Mouse (Mus musculus): ENCODE results near the gene Gm9803. TPM values are rescaled to one million over a fixed set of nuclear protein-coding genes. Genes with fewer than 3 reads are reported as not detected.

The Gm9803 gene
- total and polyA plus RNA-seq, 2 experiments from 2014 or later = 20.8 to 49.6 TPM

- no peak overlapping the region for H3K9ac ChIP-seq (replicated peaks; ENCODE audit: low read length, poor library complexity, severe bottlenecking)
- no peak overlapping the region for H3K27ac ChIP-seq (ENCODE audit: low read depth, low read length)
- no peak overlapping the region for H3K4me3 ChIP-seq (ENCODE audit: low read depth, low read length)
- H3K36me3 ChIP-seq (ENCODE audit: insufficient read depth, low read length) = no peaks in the 10 kb centered on the region
- H3K4me2 ChIP-seq (ENCODE audit: low read depth, low read length, poor library complexity, severe bottlenecking) = no peak overlapping the region
- DNase-seq (ENCODE audit: low spot score) (no peak), ATAC-seq (ENCODE audit: low FRiP score) (no peak)
- no peaks in the 10 kb centered on the region for H3K27me3 ChIP-seq (ENCODE audit: insufficient read depth, low read length)
- WGBS = 93% methylated on average over 6 of the region's 6 CpGs
- H3K9me3 ChIP-seq (ENCODE audit: low read length) = no peaks in the 10 kb centered on the region
- peaks cover 4% of the 10 kb centered on the region; the same call in 1 of the 2 replicates for H3K4me1 ChIP-seq (ENCODE audit: insufficient read depth, low read length)
- TF ChIP-seq CTCF (IDR thresholded peaks at IDR 0.05) = no peak
Observed at GRCm38 (mm10) chr10:43485751-43486268, 38.1 kb upstream of the Gm9803 start.

- no peak for ATAC-seq (ENCODE audit: low FRiP score)
- peaks cover 4% of the 10 kb centered on the region; the same call in 1 of the 2 replicates for H3K4me1 ChIP-seq (ENCODE audit: insufficient read depth, low read length)
Observed at GRCm38 (mm10) chr10:43487441-43488010, 36.4 kb upstream of the Gm9803 start.

GRCm38 (mm10) chr10:43488258-43488657, 35.6 kb upstream of the Gm9803 start:
- peaks cover 3% of the 10 kb centered on the region; the same call in 1 of the 2 replicates for H3K4me1 ChIP-seq (ENCODE audit: insufficient read depth, low read length)
- no peaks in the 10 kb centered on the region for H3K9me3 ChIP-seq (ENCODE audit: low read length)
- H3K27ac ChIP-seq (ENCODE audit: low read depth, low read length) = no peak overlapping the region
- ATAC-seq (ENCODE audit: low FRiP score) (no peak), DNase-seq (ENCODE audit: low spot score) (no peak)
- TF ChIP-seq CTCF (IDR thresholded peaks at IDR 0.05) = no peak
- 88% methylated on average over 4 of the region's 4 CpGs for WGBS
- H3K9ac ChIP-seq (replicated peaks; ENCODE audit: low read length, poor library complexity, severe bottlenecking) = no peak overlapping the region
- no peak overlapping the region for H3K4me3 ChIP-seq (ENCODE audit: low read depth, low read length)
- H3K27me3 ChIP-seq (ENCODE audit: insufficient read depth, low read length) = no peaks in the 10 kb centered on the region
- no peaks in the 10 kb centered on the region for H3K36me3 ChIP-seq (ENCODE audit: insufficient read depth, low read length)
- no peak overlapping the region for H3K4me2 ChIP-seq (ENCODE audit: low read depth, low read length, poor library complexity, severe bottlenecking)

More at GRCm38 (mm10) chr10:43487441-43488010, 36.4 kb upstream of the Gm9803 start:
- Histone ChIP-seq H3K9ac (replicated peaks; ENCODE audit: low read length, poor library complexity, severe bottlenecking) (no peak overlapping the region), H3K9me3 (ENCODE audit: low read length) (no peaks in the 10 kb centered on the region), H3K27me3 (ENCODE audit: insufficient read depth, low read length) (no peaks in the 10 kb centered on the region), H3K27ac (ENCODE audit: low read depth, low read length) (no peak overlapping the region), H3K36me3 (ENCODE audit: insufficient read depth, low read length) (no peaks in the 10 kb centered on the region), H3K4me3 (ENCODE audit: low read depth, low read length) (no peak overlapping the region), H3K4me2 (ENCODE audit: low read depth, low read length, poor library complexity, severe bottlenecking) (no peak overlapping the region)
- no peak for DNase-seq (ENCODE audit: low spot score)
- TF ChIP-seq CTCF (IDR thresholded peaks at IDR 0.05) = no peak
- 92% methylated on average over 3 of the region's 3 CpGs for WGBS

- ATAC-seq (ENCODE audit: low FRiP score) (no peak), DNase-seq (ENCODE audit: low spot score) (no peak)
- H3K9me3 ChIP-seq (ENCODE audit: low read length) = no peaks in the 10 kb centered on the region
- H3K4me2 ChIP-seq (ENCODE audit: low read depth, low read length, poor library complexity, severe bottlenecking) = no peak overlapping the region
- no peak for TF ChIP-seq CTCF (IDR thresholded peaks at IDR 0.05)
- H3K4me3 ChIP-seq (ENCODE audit: low read depth, low read length) = no peak overlapping the region
- H3K9ac ChIP-seq (replicated peaks; ENCODE audit: low read length, poor library complexity, severe bottlenecking) = no peak overlapping the region
- H3K36me3 ChIP-seq (ENCODE audit: insufficient read depth, low read length) = no peaks in the 10 kb centered on the region
- H3K4me1 ChIP-seq (ENCODE audit: insufficient read depth, low read length) = no peaks in the 10 kb centered on the region
- no peaks in the 10 kb centered on the region for H3K27me3 ChIP-seq (ENCODE audit: insufficient read depth, low read length)
- H3K27ac ChIP-seq (ENCODE audit: low read depth, low read length) = no peak overlapping the region
- WGBS = 89% methylated on average over 7 of the region's 7 CpGs
Observed at GRCm38 (mm10) chr10:43489139-43489538, 34.7 kb upstream of the Gm9803 start.

- H3K27me3 ChIP-seq (ENCODE audit: insufficient read depth, low read length) = no peaks in the 10 kb centered on the region
- no peak overlapping the region for H3K4me2 ChIP-seq (ENCODE audit: low read depth, low read length, poor library complexity, severe bottlenecking)
- H3K36me3 ChIP-seq (ENCODE audit: insufficient read depth, low read length) = no peaks in the 10 kb centered on the region
- H3K27ac ChIP-seq (ENCODE audit: low read depth, low read length) = no peak overlapping the region
- TF ChIP-seq CTCF (IDR thresholded peaks at IDR 0.05) = no peak
- 73% methylated on average over 6 of the region's 6 CpGs for WGBS
- no peak overlapping the region for H3K4me3 ChIP-seq (ENCODE audit: low read depth, low read length)
- H3K4me1 ChIP-seq (ENCODE audit: insufficient read depth, low read length) = no peaks in the 10 kb centered on the region
- ATAC-seq (ENCODE audit: low FRiP score) (no peak), DNase-seq (ENCODE audit: low spot score) (no peak)
- no peak overlapping the region for H3K9ac ChIP-seq (replicated peaks; ENCODE audit: low read length, poor library complexity, severe bottlenecking)
- H3K9me3 ChIP-seq (ENCODE audit: low read length) = no peaks in the 10 kb centered on the region
Observed at GRCm38 (mm10) chr10:43489550-43489949, 34.3 kb upstream of the Gm9803 start.

GRCm38 (mm10) chr10:43490034-43490433, 33.9 kb upstream of the Gm9803 start:
- ATAC-seq (ENCODE audit: low FRiP score) = no peak

More at GRCm38 (mm10) chr10:43490034-43490433, 33.9 kb upstream of the Gm9803 start:
- TF ChIP-seq CTCF (IDR thresholded peaks at IDR 0.05) = no peak
- H3K27ac ChIP-seq (ENCODE audit: low read depth, low read length) = no peak overlapping the region
- H3K9ac ChIP-seq (replicated peaks; ENCODE audit: low read length, poor library complexity, severe bottlenecking) = no peak overlapping the region
- DNase-seq (ENCODE audit: low spot score) = no peak
- no peaks in the 10 kb centered on the region for H3K4me1 ChIP-seq (ENCODE audit: insufficient read depth, low read length)
- no peak overlapping the region for H3K4me2 ChIP-seq (ENCODE audit: low read depth, low read length, poor library complexity, severe bottlenecking)
- H3K27me3 ChIP-seq (ENCODE audit: insufficient read depth, low read length) = no peaks in the 10 kb centered on the region
- H3K4me3 ChIP-seq (ENCODE audit: low read depth, low read length) = no peak overlapping the region
- H3K36me3 ChIP-seq (ENCODE audit: insufficient read depth, low read length) = no peaks in the 10 kb centered on the region; the same call in 1 of the 2 replicates
- H3K9me3 ChIP-seq (ENCODE audit: low read length) = no peaks in the 10 kb centered on the region
- 76% methylated on average over 8 of the region's 8 CpGs for WGBS

Data from midbrain, postnatal 0 days (tissue).